Comparison of ENCODE assay signal across 8 mouse cellular contexts in genomic region chr2:25266720-25267119, GRCm38 (mm10). TPM values are rescaled to one million over a fixed set of nuclear protein-coding genes. Genes with fewer than 3 reads are reported as not detected.
DNase-seq lines count a peak whose midpoint lies in the region; ATAC-seq lines count a peak whose summit lies in the region.

No protein-coding gene starts in this region.

- ATAC-seq in hindbrain, embryonic 14.5 days (ENCODE audit: low FRiP score) = no peak
- no peak for ATAC-seq in liver, embryonic 11.5 days (replicated peaks; ENCODE audit: low FRiP score)
- ATAC-seq in stomach, embryonic 15.5 days (ENCODE audit: insufficient read depth, low FRiP score, low read depth) = no peak

- peak overlapping the region; percentile 12; the same call in 1 of the 2 replicates for H3K4me3 ChIP-seq in embryonic facial prominence, embryonic 10.5 days
- H3K4me3 ChIP-seq in hindbrain, embryonic 14.5 days (replicated peaks; ENCODE audit: low read length) = no peak overlapping the region
- H3K4me3 ChIP-seq in liver, embryonic 11.5 days (ENCODE audit: low read depth, low read length) = no peak overlapping the region
- H3K4me3 ChIP-seq in stomach, embryonic 15.5 days (replicated peaks) = peak overlapping the region; percentile 74; the same call in 1 of the 2 replicates

- H3K4me1 ChIP-seq in embryonic facial prominence, embryonic 10.5 days = peaks cover 60% of the 10 kb centered on the region
- H3K4me1 ChIP-seq in hindbrain, embryonic 14.5 days (replicated peaks; ENCODE audit: control insufficient read depth, insufficient read depth, low read length) = peaks cover 54% of the 10 kb centered on the region
- peaks cover 40% of the 10 kb centered on the region for H3K4me1 ChIP-seq in liver, embryonic 11.5 days (replicated peaks; ENCODE audit: control insufficient read depth, insufficient read depth, low read length)
- H3K4me1 ChIP-seq in stomach, embryonic 15.5 days = peaks cover 56% of the 10 kb centered on the region

- DNase-seq in right cerebral cortex, adult 18-20 months = peak; percentile 75
- DNase-seq in right cerebral cortex, postnatal 4 days = no peak
- no peak for DNase-seq in embryonic facial prominence, embryonic 10.5 days (ENCODE audit: low spot score)
- no peak for DNase-seq in hindbrain, embryonic 14.5 days (ENCODE audit: low spot score)
- no peak for DNase-seq in liver, embryonic 11.5 days (ENCODE audit: low spot score)
- DNase-seq in frontal cortex, postnatal 25 days (ENCODE audit: low spot score in 2 of 2) = no peak
- no peak for DNase-seq in thymus, postnatal 36 days

- 0 out of 2 replicates have a peak overlapping the region, but pooled peaks have one; percentile 44 for H3K9ac ChIP-seq in hindbrain, embryonic 14.5 days
- H3K9ac ChIP-seq in liver, embryonic 11.5 days (ENCODE audit: low read depth, low read length) = 0 out of 2 replicates have a peak overlapping the region, but pooled peaks have one; percentile 42
- H3K9ac ChIP-seq in stomach, embryonic 15.5 days = no peak overlapping the region

- H3K27ac ChIP-seq in embryonic facial prominence, embryonic 10.5 days (replicated peaks) = no peak overlapping the region
- H3K27ac ChIP-seq in hindbrain, embryonic 14.5 days = peak overlapping the region; percentile 65
- H3K27ac ChIP-seq in liver, embryonic 11.5 days (ENCODE audit: low read depth, low read length) = peak overlapping the region; percentile 35; the same call in 1 of the 2 replicates
- peak overlapping the region; percentile 86 for H3K27ac ChIP-seq in stomach, embryonic 15.5 days

- peaks cover 45% of the 10 kb centered on the region for H3K36me3 ChIP-seq in embryonic facial prominence, embryonic 10.5 days (replicated peaks)
- H3K36me3 ChIP-seq in hindbrain, embryonic 14.5 days (replicated peaks; ENCODE audit: control insufficient read depth, insufficient read depth) = peaks cover 31% of the 10 kb centered on the region
- peaks cover 8% of the 10 kb centered on the region for H3K36me3 ChIP-seq in liver, embryonic 11.5 days (ENCODE audit: control insufficient read depth, insufficient read depth, low read length)
- H3K36me3 ChIP-seq in stomach, embryonic 15.5 days = peaks cover 17% of the 10 kb centered on the region; the same call in 1 of the 2 replicates

- H3K27me3 ChIP-seq in embryonic facial prominence, embryonic 10.5 days (replicated peaks; ENCODE audit: low read depth, poor library complexity, severe bottlenecking) = peaks cover 28% of the 10 kb centered on the region
- 0 out of 2 replicates have a peak, but pooled peaks cover 6% of the 10 kb centered on the region for H3K27me3 ChIP-seq in hindbrain, embryonic 14.5 days (ENCODE audit: control insufficient read depth, insufficient read depth, low read length)
- peaks cover 3% of the 10 kb centered on the region; the same call in 1 of the 2 replicates for H3K27me3 ChIP-seq in liver, embryonic 11.5 days (replicated peaks; ENCODE audit: control insufficient read depth, insufficient read depth, low read length)
- peaks cover 5% of the 10 kb centered on the region; the same call in 1 of the 2 replicates for H3K27me3 ChIP-seq in stomach, embryonic 15.5 days (replicated peaks)

- H3K4me2 ChIP-seq in hindbrain, embryonic 14.5 days (replicated peaks) = peak overlapping the region; percentile 100
- H3K4me2 ChIP-seq in liver, embryonic 11.5 days = peak overlapping the region; percentile 60
- H3K4me2 ChIP-seq in stomach, embryonic 15.5 days = peak overlapping the region; percentile 84

- H3K9me3 ChIP-seq in embryonic facial prominence, embryonic 10.5 days = no peaks in the 10 kb centered on the region
- no peaks in the 10 kb centered on the region for H3K9me3 ChIP-seq in hindbrain, embryonic 14.5 days (ENCODE audit: control insufficient read depth, low read length)
- H3K9me3 ChIP-seq in liver, embryonic 11.5 days (ENCODE audit: control insufficient read depth, low read length) = no peaks in the 10 kb centered on the region
- H3K9me3 ChIP-seq in stomach, embryonic 15.5 days = no peaks in the 10 kb centered on the region

- 72% methylated on average over 2 of the region's 2 CpGs for WGBS in embryonic facial prominence, embryonic 10.5 days
- WGBS in hindbrain, embryonic 14.5 days = 39% methylated on average over 2 of the region's 2 CpGs
- 37% methylated on average over 2 of the region's 2 CpGs for WGBS in liver, embryonic 11.5 days
- 23% methylated on average over 2 of the region's 2 CpGs for WGBS in stomach, embryonic 15.5 days

RNA-seq across cellular contexts. Expression of gene Tprn, which starts 4.3 kb away (rescaled TPM):
- polyA plus RNA-seq in embryonic facial prominence, embryonic 10.5 days (2016; fragmentation: Nextera tagmentation; extraction: Ambion mirVana) = 8.0 and 9.0 TPM in 2 replicates
- 13.4 and 14.7 TPM in 2 replicates for polyA plus RNA-seq in hindbrain, embryonic 14.5 days (2014; fragmentation: Nextera tagmentation; extraction: Ambion mirVana)
- 9.6 and 10.3 TPM in 2 replicates for polyA plus RNA-seq in liver, embryonic 11.5 days (2014; fragmentation: Nextera tagmentation; extraction: Ambion mirVana)
- polyA plus RNA-seq in stomach, embryonic 15.5 days (2015; fragmentation: Nextera tagmentation; extraction: Ambion mirVana) = 16.8 and 17.7 TPM in 2 replicates

RNA-seq across cellular contexts. Expression of gene Ssna1, which starts 5.5 kb away (rescaled TPM):
- polyA plus RNA-seq in embryonic facial prominence, embryonic 10.5 days (2016; fragmentation: Nextera tagmentation; extraction: Ambion mirVana) = 228 and 238 TPM in 2 replicates
- polyA plus RNA-seq in hindbrain, embryonic 14.5 days (2014; fragmentation: Nextera tagmentation; extraction: Ambion mirVana) = 175 and 190 TPM in 2 replicates
- 233 and 237 TPM in 2 replicates for polyA plus RNA-seq in liver, embryonic 11.5 days (2014; fragmentation: Nextera tagmentation; extraction: Ambion mirVana)
- polyA plus RNA-seq in stomach, embryonic 15.5 days (2015; fragmentation: Nextera tagmentation; extraction: Ambion mirVana) = 209 TPM in 2 replicates

RNA-seq across cellular contexts. Expression of gene Anapc2, which starts 5.6 kb away (rescaled TPM):
- polyA plus RNA-seq in embryonic facial prominence, embryonic 10.5 days (2016; fragmentation: Nextera tagmentation; extraction: Ambion mirVana) = 147 and 151 TPM in 2 replicates
- 113 and 114 TPM in 2 replicates for polyA plus RNA-seq in hindbrain, embryonic 14.5 days (2014; fragmentation: Nextera tagmentation; extraction: Ambion mirVana)
- 74.7 and 77.6 TPM in 2 replicates for polyA plus RNA-seq in liver, embryonic 11.5 days (2014; fragmentation: Nextera tagmentation; extraction: Ambion mirVana)
- polyA plus RNA-seq in stomach, embryonic 15.5 days (2015; fragmentation: Nextera tagmentation; extraction: Ambion mirVana) = 108 and 114 TPM in 2 replicates

RNA-seq across cellular contexts. Expression of gene Tmem203, which starts 11.5 kb away (rescaled TPM):
- 15.2 and 18.3 TPM in 2 replicates for polyA plus RNA-seq in embryonic facial prominence, embryonic 10.5 days (2016; fragmentation: Nextera tagmentation; extraction: Ambion mirVana)
- 9.8 and 12.5 TPM in 2 replicates for polyA plus RNA-seq in hindbrain, embryonic 14.5 days (2014; fragmentation: Nextera tagmentation; extraction: Ambion mirVana)
- polyA plus RNA-seq in liver, embryonic 11.5 days (2014; fragmentation: Nextera tagmentation; extraction: Ambion mirVana) = 14.4 and 15.2 TPM in 2 replicates
- 24.4 and 25.1 TPM in 2 replicates for polyA plus RNA-seq in stomach, embryonic 15.5 days (2015; fragmentation: Nextera tagmentation; extraction: Ambion mirVana)

RNA-seq across cellular contexts. Expression of gene AL732309.1, which starts 20.1 kb away (rescaled TPM):
- polyA plus RNA-seq in embryonic facial prominence, embryonic 10.5 days (2016; fragmentation: Nextera tagmentation; extraction: Ambion mirVana) = 6.3 and 7.9 TPM in 2 replicates
- 2.9 and 5.3 TPM in 2 replicates for polyA plus RNA-seq in hindbrain, embryonic 14.5 days (2014; fragmentation: Nextera tagmentation; extraction: Ambion mirVana)
- 6.3 and 6.8 TPM in 2 replicates for polyA plus RNA-seq in liver, embryonic 11.5 days (2014; fragmentation: Nextera tagmentation; extraction: Ambion mirVana)
- polyA plus RNA-seq in stomach, embryonic 15.5 days (2015; fragmentation: Nextera tagmentation; extraction: Ambion mirVana) = 5.7 and 7.2 TPM in 2 replicates

Comparison
In these comparisons a context has a peak if more than half of its experiments do, and no peak if none do; other contexts are left out.
1. H3K4me3 ChIP-seq: peak in embryonic facial prominence, embryonic 10.5 days (single experiment) and stomach, embryonic 15.5 days (single experiment); none in hindbrain, embryonic 14.5 days (single experiment) and liver, embryonic 11.5 days (single experiment).
2. Peak in every context shown above with its lines, with median percentiles within 50 percentile points of each other: H3K4me2 ChIP-seq.